Mouse (Mus musculus): ENCODE measurements around the gene Slc19a2. TPM values are rescaled to one million over a fixed set of nuclear protein-coding genes. Genes with fewer than 3 reads are reported as not detected.

The Slc19a2 gene
- 8.9 TPM in 2 replicates for polyA plus RNA-seq (2014; fragmentation: Nextera tagmentation; extraction: Ambion mirVana)

GRCm38 (mm10) chr1:164248465-164249331 is at the start of gene Slc19a2:
Gene Slc19a2, plus strand, starts transcription at chr1:164249046.
- Histone ChIP-seq H3K4me2 (peak within 1 kb of the TSS; percentile 92), H3K9ac (ENCODE audit: low read depth, low read length) (peak within 1 kb of the TSS; percentile 87), H3K36me3 (ENCODE audit: control insufficient read depth, insufficient read depth, low read length) (no peaks in the 10 kb centered on the region), H3K4me1 (ENCODE audit: control insufficient read depth, insufficient read depth, low read length) (peaks cover 15% of the 10 kb centered on the region), H3K27ac (ENCODE audit: low read depth, low read length) (peak within 1 kb of the TSS; percentile 90), H3K4me3 (ENCODE audit: low read depth, low read length) (peak within 1 kb of the TSS; percentile 79), H3K27me3 (ENCODE audit: control insufficient read depth, insufficient read depth, low read length) (no peaks in the 10 kb centered on the region), H3K9me3 (replicated peaks; ENCODE audit: control insufficient read depth, low read length) (no peaks in the 10 kb centered on the region)
- peak; percentile 96 for ATAC-seq (replicated peaks; ENCODE audit: insufficient number of reproducible peaks, low FRiP score, low TSS enrichment)
- 2% methylated on average over 56 of the region's 79 CpGs for WGBS (ENCODE audit: insufficient replicate concordance)

DNA sequence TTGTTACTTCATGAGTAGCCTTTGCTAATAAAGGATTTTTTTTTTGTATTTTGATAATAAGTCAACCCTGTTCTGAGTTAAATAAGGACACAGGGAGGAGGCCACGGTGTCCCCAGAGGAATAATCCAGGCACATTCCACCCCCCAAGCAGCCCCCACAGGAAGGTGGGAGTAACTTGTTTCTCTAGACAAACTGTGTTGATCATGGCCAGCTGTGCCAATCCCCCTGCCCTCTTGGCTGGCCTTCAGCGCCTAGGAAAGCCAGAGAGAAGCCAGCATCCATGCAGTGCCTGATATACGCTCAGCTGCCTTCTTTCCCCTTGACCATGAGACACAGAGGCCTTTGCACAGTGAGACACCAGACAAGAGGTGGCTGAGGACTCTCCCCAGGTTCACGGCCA is 49.3 kb upstream of the Slc19a2 start:
- WGBS (ENCODE audit: insufficient replicate concordance) = 82% methylated on average over 4 of the region's 4 CpGs
- H3K4me3 ChIP-seq (ENCODE audit: low read depth, low read length) = no peak overlapping the region

DNA sequence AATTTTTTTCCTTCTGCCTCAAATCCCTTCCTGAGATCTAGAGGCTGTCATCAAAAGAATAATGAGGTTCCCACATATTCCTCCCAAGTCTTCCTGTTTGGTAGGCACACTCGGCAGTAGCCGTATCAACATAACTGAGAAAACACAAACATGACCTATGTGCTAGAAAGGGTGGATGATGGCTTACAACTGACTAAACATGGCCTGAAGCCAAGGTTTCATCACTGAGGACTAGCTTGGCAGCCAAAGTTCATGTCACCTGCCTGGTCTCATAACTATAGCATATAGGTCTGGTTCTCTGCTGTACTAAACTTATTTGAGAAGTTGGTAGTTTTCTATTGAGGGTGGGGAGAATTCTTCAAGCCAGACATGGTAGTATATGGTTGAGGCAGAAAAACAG is 40.4 kb upstream of the Slc19a2 start:
- WGBS (ENCODE audit: insufficient replicate concordance) = 80% methylated on average over 2 of the region's 2 CpGs
- no peaks in the 10 kb centered on the region for H3K36me3 ChIP-seq (ENCODE audit: control insufficient read depth, insufficient read depth, low read length)
- H3K27me3 ChIP-seq (ENCODE audit: control insufficient read depth, insufficient read depth, low read length) = no peaks in the 10 kb centered on the region
- H3K9me3 ChIP-seq (replicated peaks; ENCODE audit: control insufficient read depth, low read length) = no peaks in the 10 kb centered on the region
- no peaks in the 10 kb centered on the region for H3K4me1 ChIP-seq (ENCODE audit: control insufficient read depth, insufficient read depth, low read length)
- H3K4me2 ChIP-seq = no peak overlapping the region
- no peak overlapping the region for H3K9ac ChIP-seq (ENCODE audit: low read depth, low read length)
- no peak overlapping the region for H3K4me3 ChIP-seq (ENCODE audit: low read depth, low read length)
- ATAC-seq (replicated peaks; ENCODE audit: insufficient number of reproducible peaks, low FRiP score, low TSS enrichment) = no peak
- no peak overlapping the region for H3K27ac ChIP-seq (ENCODE audit: low read depth, low read length)

More for the DNA sequence above, 49.3 kb upstream of the Slc19a2 start:
- Histone ChIP-seq H3K27ac (ENCODE audit: low read depth, low read length) (no peak overlapping the region), H3K36me3 (ENCODE audit: control insufficient read depth, insufficient read depth, low read length) (no peaks in the 10 kb centered on the region), H3K9ac (ENCODE audit: low read depth, low read length) (no peak overlapping the region), H3K9me3 (replicated peaks; ENCODE audit: control insufficient read depth, low read length) (no peaks in the 10 kb centered on the region), H3K27me3 (ENCODE audit: control insufficient read depth, insufficient read depth, low read length) (no peaks in the 10 kb centered on the region), H3K4me2 (no peak overlapping the region), H3K4me1 (ENCODE audit: control insufficient read depth, insufficient read depth, low read length) (no peaks in the 10 kb centered on the region)
- ATAC-seq (replicated peaks; ENCODE audit: insufficient number of reproducible peaks, low FRiP score, low TSS enrichment) = no peak

DNA sequence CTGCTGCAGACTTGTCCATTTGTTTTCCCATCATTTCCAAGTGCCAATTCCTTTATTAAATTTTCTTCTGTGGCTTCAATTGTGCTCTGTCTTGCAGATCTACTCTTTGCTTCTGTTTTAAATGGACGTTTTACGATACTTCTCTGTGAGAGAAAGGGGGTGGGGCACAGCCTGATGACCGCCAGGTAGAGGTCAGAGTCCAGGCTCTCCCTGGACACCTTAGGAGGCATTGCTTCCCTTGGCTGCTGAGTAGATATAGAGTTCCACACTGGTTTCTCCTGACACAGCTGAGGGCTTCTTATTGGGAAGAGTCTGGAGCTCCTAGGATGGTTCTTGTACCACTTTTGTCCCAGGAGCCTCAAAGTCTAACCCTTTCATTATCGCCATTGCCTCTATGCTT is 37.9 kb upstream of the Slc19a2 start:
- Histone ChIP-seq H3K27ac (ENCODE audit: low read depth, low read length) (no peak overlapping the region), H3K4me3 (ENCODE audit: low read depth, low read length) (no peak overlapping the region), H3K36me3 (ENCODE audit: control insufficient read depth, insufficient read depth, low read length) (no peaks in the 10 kb centered on the region), H3K27me3 (ENCODE audit: control insufficient read depth, insufficient read depth, low read length) (no peaks in the 10 kb centered on the region), H3K4me1 (ENCODE audit: control insufficient read depth, insufficient read depth, low read length) (no peaks in the 10 kb centered on the region), H3K4me2 (no peak overlapping the region), H3K9ac (ENCODE audit: low read depth, low read length) (no peak overlapping the region), H3K9me3 (replicated peaks; ENCODE audit: control insufficient read depth, low read length) (no peaks in the 10 kb centered on the region)
- no peak for ATAC-seq (replicated peaks; ENCODE audit: insufficient number of reproducible peaks, low FRiP score, low TSS enrichment)
- 80% methylated on average over 4 of the region's 4 CpGs for WGBS (ENCODE audit: insufficient replicate concordance)

- ATAC-seq (replicated peaks; ENCODE audit: insufficient number of reproducible peaks, low FRiP score, low TSS enrichment) = no peak
- Histone ChIP-seq H3K4me3 (ENCODE audit: low read depth, low read length) (no peak overlapping the region), H3K27me3 (ENCODE audit: control insufficient read depth, insufficient read depth, low read length) (no peaks in the 10 kb centered on the region), H3K36me3 (ENCODE audit: control insufficient read depth, insufficient read depth, low read length) (no peaks in the 10 kb centered on the region), H3K27ac (ENCODE audit: low read depth, low read length) (no peak overlapping the region), H3K9me3 (replicated peaks; ENCODE audit: control insufficient read depth, low read length) (no peaks in the 10 kb centered on the region), H3K4me2 (no peak overlapping the region), H3K9ac (ENCODE audit: low read depth, low read length) (no peak overlapping the region), H3K4me1 (ENCODE audit: control insufficient read depth, insufficient read depth, low read length) (no peaks in the 10 kb centered on the region; the same call in 1 of the 2 replicates)
- WGBS (ENCODE audit: insufficient replicate concordance) = 78% methylated on average over 8 of the region's 8 CpGs
These were observed 36.2 kb upstream of the Slc19a2 start for GRCm38 (mm10) chr1:164212686-164213085.

- 60% methylated on average over 8 of the region's 8 CpGs for WGBS (ENCODE audit: insufficient replicate concordance)
- H3K9ac ChIP-seq (ENCODE audit: low read depth, low read length) = no peak overlapping the region
- H3K36me3 ChIP-seq (ENCODE audit: control insufficient read depth, insufficient read depth, low read length) = no peaks in the 10 kb centered on the region
- no peak overlapping the region for H3K4me3 ChIP-seq (ENCODE audit: low read depth, low read length)
- H3K4me2 ChIP-seq = no peak overlapping the region
- no peaks in the 10 kb centered on the region; the same call in 1 of the 2 replicates for H3K4me1 ChIP-seq (ENCODE audit: control insufficient read depth, insufficient read depth, low read length)
- H3K27me3 ChIP-seq (ENCODE audit: control insufficient read depth, insufficient read depth, low read length) = no peaks in the 10 kb centered on the region
- H3K9me3 ChIP-seq (replicated peaks; ENCODE audit: control insufficient read depth, low read length) = no peaks in the 10 kb centered on the region
- H3K27ac ChIP-seq (ENCODE audit: low read depth, low read length) = no peak overlapping the region
- ATAC-seq (replicated peaks; ENCODE audit: insufficient number of reproducible peaks, low FRiP score, low TSS enrichment) = no peak
These were observed 34.7 kb upstream of the Slc19a2 start for GRCm38 (mm10) chr1:164214190-164214589.

DNA sequence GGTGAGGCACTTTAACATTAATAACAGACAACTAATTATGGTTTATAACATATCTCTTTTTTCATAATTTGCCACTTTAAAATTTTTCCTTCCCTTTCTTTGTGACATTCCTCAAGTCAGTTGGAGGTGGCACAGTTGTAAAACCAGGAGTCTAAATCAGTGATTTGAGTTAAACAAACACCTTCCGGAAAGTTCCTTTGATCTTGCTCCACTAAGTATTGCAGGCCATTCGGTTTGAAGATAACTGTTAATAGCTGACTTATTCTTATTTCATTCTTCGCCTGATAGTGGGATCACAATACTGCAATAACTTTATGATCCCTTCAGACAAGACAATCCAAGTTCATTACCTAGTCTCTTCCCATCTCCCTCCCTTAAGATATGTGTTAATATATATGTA is 33.7 kb upstream of the Slc19a2 start:
- no peak overlapping the region for H3K9ac ChIP-seq (ENCODE audit: low read depth, low read length)
- no peaks in the 10 kb centered on the region for H3K27me3 ChIP-seq (ENCODE audit: control insufficient read depth, insufficient read depth, low read length)
- no peaks in the 10 kb centered on the region for H3K9me3 ChIP-seq (replicated peaks; ENCODE audit: control insufficient read depth, low read length)
- no peak overlapping the region for H3K4me3 ChIP-seq (ENCODE audit: low read depth, low read length)
- no peak overlapping the region for H3K27ac ChIP-seq (ENCODE audit: low read depth, low read length)
- H3K4me2 ChIP-seq = no peak overlapping the region
- no peak for ATAC-seq (replicated peaks; ENCODE audit: insufficient number of reproducible peaks, low FRiP score, low TSS enrichment)
- H3K4me1 ChIP-seq (ENCODE audit: control insufficient read depth, insufficient read depth, low read length) = no peaks in the 10 kb centered on the region; the same call in 1 of the 2 replicates
- 66% methylated on average over 3 of the region's 3 CpGs for WGBS (ENCODE audit: insufficient replicate concordance)
- H3K36me3 ChIP-seq (ENCODE audit: control insufficient read depth, insufficient read depth, low read length) = no peaks in the 10 kb centered on the region

DNA sequence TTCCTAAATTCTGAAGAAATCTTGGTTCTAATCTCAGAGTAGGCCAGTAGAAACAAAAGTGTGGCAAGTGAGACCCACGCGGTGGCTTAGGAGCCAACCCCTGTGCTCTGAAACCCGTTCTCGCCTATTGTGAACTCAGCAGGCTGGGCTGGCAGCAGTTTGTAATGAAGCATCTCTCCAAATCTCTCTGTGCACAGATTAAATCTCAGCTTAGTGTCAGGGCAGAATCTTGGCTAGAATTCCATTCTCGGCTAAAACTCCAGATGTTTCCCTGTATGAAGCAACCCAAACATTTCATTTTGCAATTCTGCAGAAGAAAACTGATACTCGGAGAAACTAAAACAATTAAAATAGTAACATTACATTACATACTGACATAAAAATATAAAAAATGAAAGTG is 33.3 kb upstream of the Slc19a2 start:
- H3K36me3 ChIP-seq (ENCODE audit: control insufficient read depth, insufficient read depth, low read length) = no peaks in the 10 kb centered on the region
- H3K4me1 ChIP-seq (ENCODE audit: control insufficient read depth, insufficient read depth, low read length) = no peaks in the 10 kb centered on the region; the same call in 1 of the 2 replicates
- no peak overlapping the region for H3K27ac ChIP-seq (ENCODE audit: low read depth, low read length)
- no peaks in the 10 kb centered on the region for H3K27me3 ChIP-seq (ENCODE audit: control insufficient read depth, insufficient read depth, low read length)
- H3K4me3 ChIP-seq (ENCODE audit: low read depth, low read length) = no peak overlapping the region
- H3K9me3 ChIP-seq (replicated peaks; ENCODE audit: control insufficient read depth, low read length) = no peaks in the 10 kb centered on the region
- no peak overlapping the region for H3K4me2 ChIP-seq
- 74% methylated on average over 6 of the region's 6 CpGs for WGBS (ENCODE audit: insufficient replicate concordance)
- ATAC-seq (replicated peaks; ENCODE audit: insufficient number of reproducible peaks, low FRiP score, low TSS enrichment) = no peak
- H3K9ac ChIP-seq (ENCODE audit: low read depth, low read length) = no peak overlapping the region

Data from heart, embryonic 11.5 days (tissue).